Mouse (Mus musculus) CH12.LX (cell line): ENCODE measurements around the gene Luzp1. TPM values are rescaled to one million over a fixed set of nuclear protein-coding genes. Genes with fewer than 3 reads are reported as not detected.

ENCODE experiments used
- DNase-seq: peaks from one replicate; pipeline ENCODE4 v3.0.0-alpha.2; 2013; ENCODE audit errors: extremely low read depth
- H3K27ac ChIP-seq: 2 replicates; pipeline ENCODE4 v1.5.1; 2012; ENCODE audit warnings: low read depth, mild to moderate bottlenecking, control low read depth, moderate library complexity; ENCODE audit not compliant: insufficient read depth
- H3K27me3 ChIP-seq: replicated peaks from 2 replicates; pipeline ENCODE3; 2012; ENCODE audit warnings: inconsistent platforms
- H3K36me3 ChIP-seq, 2 experiments: replicated peaks in 1 of 2; 2 replicates each; pipeline versions ENCODE3 to v1.6.1; 2012; ENCODE audit warnings: inconsistent platforms in 1 of 2, low read length in 1 of 2, mild to moderate bottlenecking in 1 of 2, mixed read lengths in 1 of 2, moderate library complexity in 1 of 2; ENCODE audit not compliant: control insufficient read depth in 1 of 2, insufficient read depth in 1 of 2
- H3K4me1 ChIP-seq, 2 experiments: 2 replicates each; pipeline ENCODE4 v1.6.1; 2012; ENCODE audit warnings: inconsistent platforms in 1 of 2, moderate library complexity in 1 of 2; ENCODE audit not compliant: insufficient read depth in 2 of 2, control insufficient read depth in 1 of 2
- H3K4me2 ChIP-seq: 2 replicates; pipeline ENCODE4 v1.6.1; 2012; ENCODE audit warnings: low read depth, mild to moderate bottlenecking, control low read depth; ENCODE audit not compliant: poor library complexity, insufficient read depth, severe bottlenecking
- H3K4me3 ChIP-seq, 3 experiments: fragments of 150-350 bp in 1 of 3; sonication (generic) in 1 of 3; replicated peaks in 1 of 3; 2 replicates each; pipeline versions ENCODE3 to v1.5.1; 2011 to 2012; ENCODE audit warnings: low read depth in 2 of 3, low read length in 2 of 3, mild to moderate bottlenecking in 2 of 3, moderate library complexity in 2 of 3, control low read depth in 1 of 3, improper control_type of control experiment in 1 of 3, inconsistent platforms in 1 of 3, mixed read lengths in 1 of 3; ENCODE audit not compliant: poor library complexity in 1 of 3
- H3K79me2 ChIP-seq: replicated peaks from 2 replicates; pipeline ENCODE4 v1.6.1; 2012; ENCODE audit warnings: mild to moderate bottlenecking, moderate library complexity; ENCODE audit not compliant: control insufficient read depth, poor library complexity, insufficient read depth, severe bottlenecking; ENCODE audit errors: extremely low read depth
- H3K9ac ChIP-seq: 2 replicates; pipeline ENCODE4 v1.6.1; 2012; ENCODE audit warnings: low read depth, mild to moderate bottlenecking, control low read depth, moderate library complexity; ENCODE audit not compliant: insufficient read depth
- H3K9me3 ChIP-seq: replicated peaks from 2 replicates; pipeline ENCODE3; 2012; ENCODE audit warnings: low read length, inconsistent platforms, mixed read lengths
- CHD1 ChIP-seq: IDR thresholded peaks from 2 replicates; pipeline ENCODE4 v1.6.1; 2012; ENCODE audit warnings: low read depth, low read length, improper control_type of control experiment, inconsistent platforms
- CHD2 ChIP-seq: IDR thresholded peaks from 2 replicates; pipeline ENCODE4 v1.6.1; 2011; ENCODE audit warnings: low read length, improper control_type of control experiment
- CTCF ChIP-seq, 2 experiments: IDR thresholded peaks in 1 of 2; conservative IDR thresholded peaks in 1 of 2; 2 replicates each; pipeline ENCODE4 v1.5.1; 2011 to 2012; ENCODE audit warnings: low read depth in 2 of 2, low read length in 2 of 2, improper control_type of control experiment in 1 of 2, inconsistent platforms in 1 of 2, mild to moderate bottlenecking in 1 of 2, moderate library complexity in 1 of 2
- E2F4 ChIP-seq: IDR thresholded peaks from 2 replicates; pipeline ENCODE4 v1.6.1; 2011; ENCODE audit warnings: low read depth, low read length, improper control_type of control experiment; ENCODE audit not compliant: insufficient replicate concordance
- ELF1 ChIP-seq: IDR thresholded peaks from 2 replicates; pipeline ENCODE4 v1.6.1; 2014; ENCODE audit warnings: low read depth, mild to moderate bottlenecking, inconsistent platforms, low read length, improper control_type of control experiment
- EP300 ChIP-seq: IDR thresholded peaks from 2 replicates; pipeline ENCODE4 v1.6.1; 2011; ENCODE audit warnings: low read length, improper control_type of control experiment
- ETS1 ChIP-seq: conservative IDR thresholded peaks from 2 replicates; pipeline ENCODE4 v1.6.1; 2012; ENCODE audit warnings: low read depth, mild to moderate bottlenecking, inconsistent platforms, low read length, improper control_type of control experiment, moderate library complexity
- JUN ChIP-seq: IDR thresholded peaks from 2 replicates; pipeline ENCODE4 v1.6.1; 2011; ENCODE audit warnings: low read depth, mild to moderate bottlenecking, low read length, improper control_type of control experiment, moderate library complexity; ENCODE audit not compliant: insufficient read depth
- KAT2A ChIP-seq: IDR thresholded peaks from 2 replicates; pipeline ENCODE4 v1.6.1; 2012; ENCODE audit warnings: low read length, improper control_type of control experiment, inconsistent platforms; ENCODE audit not compliant: insufficient replicate concordance
- MAX ChIP-seq: IDR thresholded peaks from 2 replicates; pipeline ENCODE4 v1.6.1; 2011; ENCODE audit warnings: low read length, improper control_type of control experiment
- NRF1 ChIP-seq: IDR thresholded peaks from 2 replicates; pipeline ENCODE4 v1.6.1; 2014; ENCODE audit warnings: low read depth, mild to moderate bottlenecking, inconsistent platforms, low read length, improper control_type of control experiment, moderate library complexity
- POLR2A ChIP-seq: IDR thresholded peaks from 2 replicates; pipeline ENCODE4 v1.6.1; 2011; ENCODE audit warnings: low read depth, mild to moderate bottlenecking, improper control_type of control experiment, low read length
- SIN3A ChIP-seq: IDR thresholded peaks from 2 replicates; pipeline ENCODE4 v1.6.1; 2012; ENCODE audit warnings: low read length, improper control_type of control experiment, inconsistent platforms
- SMC3 ChIP-seq: IDR thresholded peaks from 2 replicates; pipeline ENCODE4 v1.6.1; 2011; ENCODE audit warnings: low read depth, low read length, improper control_type of control experiment
- TCF12 ChIP-seq: IDR thresholded peaks from 2 replicates; pipeline ENCODE4 v1.6.1; 2014; ENCODE audit warnings: low read depth, mild to moderate bottlenecking, inconsistent platforms, low read length, improper control_type of control experiment
- UBTF ChIP-seq: IDR thresholded peaks from 2 replicates; pipeline ENCODE4 v1.6.1; 2012; ENCODE audit warnings: low read depth, mild to moderate bottlenecking, inconsistent platforms, low read length, improper control_type of control experiment, moderate library complexity
- USF1 ChIP-seq: IDR thresholded peaks from 2 replicates; pipeline ENCODE4 v1.6.1; 2014; ENCODE audit warnings: low read depth, mild to moderate bottlenecking, inconsistent platforms, low read length, improper control_type of control experiment
- USF2 ChIP-seq: conservative IDR thresholded peaks from 2 replicates; pipeline ENCODE4 v1.6.1; 2011; ENCODE audit warnings: low read depth, low read length, improper control_type of control experiment
- ZC3H11A ChIP-seq: IDR thresholded peaks from 2 replicates; pipeline ENCODE4 v1.6.1; 2012; ENCODE audit warnings: low read depth, mild to moderate bottlenecking, inconsistent platforms, low read length, improper control_type of control experiment
- ZMIZ1 ChIP-seq: IDR thresholded peaks from 2 replicates; pipeline ENCODE4 v1.6.1; 2012; ENCODE audit warnings: low read depth, mild to moderate bottlenecking, inconsistent platforms, low read length, improper control_type of control experiment
- ZNF384 ChIP-seq: IDR thresholded peaks from 2 replicates; pipeline ENCODE4 v1.6.1; 2012; ENCODE audit warnings: low read depth, low read length, improper control_type of control experiment, inconsistent platforms
- dilution Hi-C: fragments of 300-500 bp; cut with MboI; formaldehyde crosslinking; loops from 2 replicates; pipeline ENCODE4 v1.14.3; 2020; ENCODE audit warnings: low sequenced_read_pairs; ENCODE audit not compliant: extremely low pct_unique_long_range_greater_than_20kb, extremely low pct_ligation_motif_present
- in situ Hi-C: fragments of 300-500 bp; cut with MboI; formaldehyde crosslinking; loops from 3 replicates; pipeline ENCODE4 v1.14.3; 2019; ENCODE audit warnings: low sequenced_read_pairs, low pct_ligation_motif_present, low pct_unique_long_range_greater_than_20kb, mixed read lengths
- polyA plus RNA-seq: library from polyadenylated mRNA; unstranded; fragments of >175 nt; gene quantifications from 2 replicates; pipeline ENCODE4 v1.2.1, GENCODE M21; 2012; ENCODE audit warnings: low read depth; ENCODE audit not compliant: insufficient read length
- total RNA-seq, 2 experiments: library from RNA; depleted of rRNA; stranded (reverse); fragments of 300-350 nt in 1 of 2; fragments of >200 nt in 1 of 2; gene quantifications; 2 replicates each; pipeline ENCODE4 v1.2.3; 2012 to 2014

Gene Luzp1
- total and polyA plus RNA-seq, 3 experiments = 5.0 to 7.0 (median 6.1) TPM

DNA sequence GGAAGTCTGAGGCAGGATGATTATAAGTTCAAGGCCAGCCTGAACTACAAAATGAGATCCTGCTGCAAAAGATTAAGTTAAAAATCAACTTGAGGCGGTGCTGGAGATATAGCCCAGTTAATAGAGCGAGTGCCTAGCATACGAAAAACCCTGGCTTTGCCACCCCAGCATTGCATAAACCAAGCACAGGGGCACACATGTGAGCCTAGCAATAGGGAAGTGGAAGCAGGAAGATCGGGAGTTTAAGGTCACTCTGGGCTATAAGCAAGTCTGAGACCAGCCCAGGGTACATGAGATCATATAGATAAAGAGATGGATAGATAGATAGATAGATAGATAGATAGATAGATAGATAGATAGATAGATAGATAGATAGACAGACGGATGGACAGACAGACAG lies 19.8 kb upstream of the Luzp1 start:
- Histone ChIP-seq H3K9me3 (no peaks in the 10 kb centered on the region), H3K36me3 (no peaks in the 10 kb centered on the region), H3K4me3 (no peak overlapping the region), H3K79me2 (no peaks in the 10 kb centered on the region), H3K27me3 (no peaks in the 10 kb centered on the region), H3K4me2 (no peak overlapping the region), H3K9ac (no peak overlapping the region), H3K27ac (no peak overlapping the region), H3K4me1 (peaks cover 0 to 2% of the 10 kb centered on the region in 2 experiments; a peak in 2 of 4 replicates)
- in situ Hi-C loops (loop anchor here (10.0 kb wide), 1 partner anchor 55 kb away; no protein-coding TSS in a partner anchor), dilution Hi-C loops (no loop called here)
- DNase-seq = no peak
- TF ChIP-seq USF1 = no peak
- TF ChIP-seq POLR2A = no peak
- TF ChIP-seq EP300 = no peak
- no peak for TF ChIP-seq NRF1
- no peak for TF ChIP-seq SIN3A
- no peak for TF ChIP-seq ETS1
- no peak for TF ChIP-seq SMC3
- no peak for TF ChIP-seq KAT2A

DNA sequence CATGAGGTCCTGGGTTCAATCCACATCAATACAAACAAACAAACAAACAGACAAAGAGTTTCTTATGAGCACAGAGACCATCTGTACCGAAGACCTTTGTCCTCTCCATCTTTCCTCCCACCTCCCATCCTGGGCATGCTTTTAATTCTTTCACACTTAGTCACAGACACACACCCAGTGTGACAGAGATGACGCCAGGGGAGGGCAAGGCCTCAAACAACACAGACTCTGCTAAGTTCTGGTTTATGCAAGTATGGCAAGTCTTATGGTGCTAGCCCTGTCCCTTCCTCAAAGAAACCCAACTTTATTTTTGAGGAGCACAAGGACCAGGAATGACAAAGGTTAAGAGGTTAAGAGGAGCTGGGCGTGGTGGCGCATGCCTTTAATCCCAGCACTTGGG lies 19.3 kb upstream of the Luzp1 start:
- in situ Hi-C loops (loop anchor here (10.0 kb wide), 1 partner anchor 55 kb away; no protein-coding TSS in a partner anchor), dilution Hi-C loops (no loop called here)
- no peaks in the 10 kb centered on the region for H3K79me2 ChIP-seq
- H3K9ac ChIP-seq = no peak overlapping the region
- no peak overlapping the region for H3K27ac ChIP-seq
- DNase-seq = no peak
- no peaks in the 10 kb centered on the region for H3K36me3 ChIP-seq
- H3K4me1 ChIP-seq = peaks cover 0 to 5% of the 10 kb centered on the region in 2 experiments; a peak in 2 of 4 replicates
- H3K4me3 ChIP-seq = no peak overlapping the region
- H3K9me3 ChIP-seq = no peaks in the 10 kb centered on the region
- no peak overlapping the region for H3K4me2 ChIP-seq
- TF ChIP-seq UBTF = no peak
- TF ChIP-seq ZNF384 = no peak
- TF ChIP-seq ELF1 = no peak
- no peak for TF ChIP-seq SMC3
- no peak for TF ChIP-seq JUN
- no peak for TF ChIP-seq CHD2
- TF ChIP-seq USF2 = no peak
- TF ChIP-seq CHD1 = no peak
- TF ChIP-seq TCF12 = no peak
- TF ChIP-seq ZC3H11A = no peak
- no peak for TF ChIP-seq KAT2A
- TF ChIP-seq E2F4 = no peak
- no peak for TF ChIP-seq MAX
- TF ChIP-seq CTCF (conservative IDR thresholded peaks at IDR 0.05 in 1 of 2, IDR thresholded peaks at IDR 0.05 in 1 of 2; ENCODE audit: low read depth in 2 of 2, low read length in 2 of 2) = no peak
- no peak for TF ChIP-seq ZMIZ1
- H3K27me3 ChIP-seq = no peaks in the 10 kb centered on the region
